Mouse (Mus musculus): ENCODE measurements around the gene Cfap61. TPM values are rescaled to one million over a fixed set of nuclear protein-coding genes. Genes with fewer than 3 reads are reported as not detected.

The Cfap61 gene
- polyA plus RNA-seq, 1 experiment from 2014 or later, result 2.3 TPM

- Histone ChIP-seq H3K4me1 (replicated peaks; ENCODE audit: control insufficient read depth, insufficient read depth, low read length) (no peaks in the 10 kb centered on the region), H3K27ac (ENCODE audit: low read length) (no peak overlapping the region), H3K9me3 (ENCODE audit: control insufficient read depth, low read length) (no peaks in the 10 kb centered on the region), H3K36me3 (ENCODE audit: control insufficient read depth, insufficient read depth, low read length) (no peaks in the 10 kb centered on the region), H3K27me3 (ENCODE audit: control insufficient read depth, insufficient read depth, low read depth, low read length) (no peaks in the 10 kb centered on the region), H3K4me2 (ENCODE audit: low read depth, low read length) (no peak overlapping the region), H3K4me3 (ENCODE audit: low read length) (no peak overlapping the region), H3K9ac (ENCODE audit: low read length) (no peak overlapping the region)
- 66% methylated on average over 24 of the region's 24 CpGs for WGBS
- no peak for ATAC-seq (ENCODE audit: low read depth)
Measured at GRCm38 (mm10) chr2:146183830-146184793, 249.5 kb downstream of the Cfap61 start.

GRCm38 (mm10) chr2:146196126-146196525, 261.5 kb downstream of the Cfap61 start:
- no peak overlapping the region for H3K4me3 ChIP-seq (ENCODE audit: low read length)
- WGBS, result 89% methylated on average over 11 of the region's 11 CpGs
- H3K4me2 ChIP-seq (ENCODE audit: low read depth, low read length), result no peak overlapping the region
- no peak overlapping the region for H3K9ac ChIP-seq (ENCODE audit: low read length)
- H3K27me3 ChIP-seq (ENCODE audit: control insufficient read depth, insufficient read depth, low read depth, low read length), result no peaks in the 10 kb centered on the region
- H3K36me3 ChIP-seq (ENCODE audit: control insufficient read depth, insufficient read depth, low read length), result no peaks in the 10 kb centered on the region
- no peak for ATAC-seq (ENCODE audit: low read depth)
- no peaks in the 10 kb centered on the region for H3K9me3 ChIP-seq (ENCODE audit: control insufficient read depth, low read length)
- H3K27ac ChIP-seq (ENCODE audit: low read length), result no peak overlapping the region
- no peaks in the 10 kb centered on the region for H3K4me1 ChIP-seq (replicated peaks; ENCODE audit: control insufficient read depth, insufficient read depth, low read length)

- no peaks in the 10 kb centered on the region for H3K27me3 ChIP-seq (ENCODE audit: control insufficient read depth, insufficient read depth, low read depth, low read length)
- WGBS, result 47% methylated on average over 7 of the region's 7 CpGs
- no peak overlapping the region for H3K27ac ChIP-seq (ENCODE audit: low read length)
- H3K4me1 ChIP-seq (replicated peaks; ENCODE audit: control insufficient read depth, insufficient read depth, low read length), result no peaks in the 10 kb centered on the region
- no peaks in the 10 kb centered on the region for H3K9me3 ChIP-seq (ENCODE audit: control insufficient read depth, low read length)
- H3K9ac ChIP-seq (ENCODE audit: low read length), result no peak overlapping the region
- no peak for ATAC-seq (ENCODE audit: low read depth)
- no peak overlapping the region for H3K4me3 ChIP-seq (ENCODE audit: low read length)
- H3K36me3 ChIP-seq (ENCODE audit: control insufficient read depth, insufficient read depth, low read length), result no peaks in the 10 kb centered on the region
- no peak overlapping the region for H3K4me2 ChIP-seq (ENCODE audit: low read depth, low read length)
Measured at GRCm38 (mm10) chr2:146197947-146198346, 263.4 kb downstream of the Cfap61 start.

- Histone ChIP-seq H3K4me1 (replicated peaks; ENCODE audit: control insufficient read depth, insufficient read depth, low read length) (no peaks in the 10 kb centered on the region), H3K27me3 (ENCODE audit: control insufficient read depth, insufficient read depth, low read depth, low read length) (peaks cover 17% of the 10 kb centered on the region), H3K27ac (ENCODE audit: low read length) (no peak overlapping the region), H3K9ac (ENCODE audit: low read length) (no peak overlapping the region), H3K4me2 (ENCODE audit: low read depth, low read length) (no peak overlapping the region), H3K36me3 (ENCODE audit: control insufficient read depth, insufficient read depth, low read length) (no peaks in the 10 kb centered on the region), H3K4me3 (ENCODE audit: low read length) (no peak overlapping the region), H3K9me3 (ENCODE audit: control insufficient read depth, low read length) (no peaks in the 10 kb centered on the region)
- 35% methylated on average over 4 of the region's 4 CpGs for WGBS
- no peak for ATAC-seq (ENCODE audit: low read depth)
Measured at GRCm38 (mm10) chr2:146210968-146211367, 276.4 kb downstream of the Cfap61 start.

- Histone ChIP-seq H3K4me2 (ENCODE audit: low read depth, low read length) (no peak overlapping the region), H3K4me1 (replicated peaks; ENCODE audit: control insufficient read depth, insufficient read depth, low read length) (peaks cover 9% of the 10 kb centered on the region; the same call in 1 of the 2 replicates), H3K9me3 (ENCODE audit: control insufficient read depth, low read length) (no peaks in the 10 kb centered on the region), H3K36me3 (ENCODE audit: control insufficient read depth, insufficient read depth, low read length) (no peaks in the 10 kb centered on the region), H3K27ac (ENCODE audit: low read length) (no peak overlapping the region), H3K27me3 (ENCODE audit: control insufficient read depth, insufficient read depth, low read depth, low read length) (peaks cover 50% of the 10 kb centered on the region), H3K9ac (ENCODE audit: low read length) (no peak overlapping the region), H3K4me3 (ENCODE audit: low read length) (no peak overlapping the region)
- ATAC-seq (ENCODE audit: low read depth), result no peak; the same call in 1 of the 2 replicates
- WGBS, result 2% methylated on average over 9 of the region's 9 CpGs
Measured at GRCm38 (mm10) chr2:146214715-146215114, 280.1 kb downstream of the Cfap61 start.

- Histone ChIP-seq H3K4me3 (ENCODE audit: low read length) (no peak overlapping the region), H3K9me3 (ENCODE audit: control insufficient read depth, low read length) (no peaks in the 10 kb centered on the region), H3K27ac (ENCODE audit: low read length) (no peak overlapping the region), H3K4me2 (ENCODE audit: low read depth, low read length) (no peak overlapping the region), H3K9ac (ENCODE audit: low read length) (no peak overlapping the region), H3K4me1 (replicated peaks; ENCODE audit: control insufficient read depth, insufficient read depth, low read length) (peaks cover 15% of the 10 kb centered on the region), H3K36me3 (ENCODE audit: control insufficient read depth, insufficient read depth, low read length) (no peaks in the 10 kb centered on the region), H3K27me3 (ENCODE audit: control insufficient read depth, insufficient read depth, low read depth, low read length) (peaks cover 64% of the 10 kb centered on the region)
- ATAC-seq (ENCODE audit: low read depth), result no peak
- WGBS, result 14% methylated on average over 14 of the region's 14 CpGs
Measured at GRCm38 (mm10) chr2:146216111-146217064, 281.8 kb downstream of the Cfap61 start.

GRCm38 (mm10) chr2:146217227-146217980, 282.8 kb downstream of the Cfap61 start:
- H3K9ac ChIP-seq (ENCODE audit: low read length), result no peak overlapping the region
- ATAC-seq (ENCODE audit: low read depth), result peak; percentile 72; the same call in 1 of the 2 replicates
- no peak overlapping the region for H3K4me2 ChIP-seq (ENCODE audit: low read depth, low read length)
- H3K4me1 ChIP-seq (replicated peaks; ENCODE audit: control insufficient read depth, insufficient read depth, low read length), result peaks cover 26% of the 10 kb centered on the region
- no peak overlapping the region for H3K27ac ChIP-seq (ENCODE audit: low read length)
- peaks cover 74% of the 10 kb centered on the region for H3K27me3 ChIP-seq (ENCODE audit: control insufficient read depth, insufficient read depth, low read depth, low read length)
- H3K4me3 ChIP-seq (ENCODE audit: low read length), result no peak overlapping the region
- no peaks in the 10 kb centered on the region for H3K36me3 ChIP-seq (ENCODE audit: control insufficient read depth, insufficient read depth, low read length)
- no peaks in the 10 kb centered on the region for H3K9me3 ChIP-seq (ENCODE audit: control insufficient read depth, low read length)
- WGBS, result 1% methylated on average over 16 of the region's 16 CpGs

- peak overlapping the region; percentile 45 for H3K4me2 ChIP-seq (ENCODE audit: low read depth, low read length)
- no peak overlapping the region for H3K9ac ChIP-seq (ENCODE audit: low read length)
- no peaks in the 10 kb centered on the region for H3K9me3 ChIP-seq (ENCODE audit: control insufficient read depth, low read length)
- no peak overlapping the region for H3K27ac ChIP-seq (ENCODE audit: low read length)
- WGBS, result under 1% methylated on average over 40 of the region's 40 CpGs
- H3K36me3 ChIP-seq (ENCODE audit: control insufficient read depth, insufficient read depth, low read length), result no peaks in the 10 kb centered on the region
- H3K4me3 ChIP-seq (ENCODE audit: low read length), result peak overlapping the region; percentile 28
- no peak for ATAC-seq (ENCODE audit: low read depth)
- H3K27me3 ChIP-seq (ENCODE audit: control insufficient read depth, insufficient read depth, low read depth, low read length), result peaks cover 82% of the 10 kb centered on the region
- peaks cover 34% of the 10 kb centered on the region for H3K4me1 ChIP-seq (replicated peaks; ENCODE audit: control insufficient read depth, insufficient read depth, low read length)
Measured at GRCm38 (mm10) chr2:146218161-146218691, 283.6 kb downstream of the Cfap61 start.

Measured in lung, embryonic 16.5 days (tissue).